Mouse (Mus musculus) embryonic facial prominence, embryonic 13.5 days (tissue): ENCODE data around the gene Cyth2. TPM values are rescaled to one million over a fixed set of nuclear protein-coding genes. Genes with fewer than 3 reads are reported as not detected.

Source experiments
- ATAC-seq: fragments of 200-750 bp; cut with Nextera tagmentation; 2 replicates; pipeline ENCODE4 v1.8.0; 2017; ENCODE audit warnings: low read depth; ENCODE audit not compliant: insufficient number of reproducible peaks, insufficient read depth, low FRiP score, low TSS enrichment
- H3K27ac ChIP-seq: fragments of 300-500 bp; sonication (generic); 2 replicates; pipeline ENCODE4 v1.5.1; 2015; ENCODE audit warnings: moderate library complexity, mild to moderate bottlenecking, inconsistent platforms
- H3K27me3 ChIP-seq: fragments of 300-500 bp; sonication (generic); 2 replicates; pipeline ENCODE4 v1.6.1; 2015; ENCODE audit warnings: mild to moderate bottlenecking, inconsistent platforms
- H3K36me3 ChIP-seq: fragments of 300-500 bp; sonication (generic); 2 replicates; pipeline ENCODE4 v1.6.1; 2015; ENCODE audit warnings: mild to moderate bottlenecking, inconsistent platforms
- H3K4me1 ChIP-seq: fragments of 300-500 bp; sonication (generic); 2 replicates; pipeline ENCODE4 v1.6.1; 2015; ENCODE audit warnings: inconsistent platforms
- H3K4me2 ChIP-seq: fragments of 300-500 bp; sonication (generic); 2 replicates; pipeline ENCODE4 v1.6.1; 2015; ENCODE audit warnings: moderate library complexity, mild to moderate bottlenecking, inconsistent platforms
- H3K4me3 ChIP-seq: fragments of 300-500 bp; sonication (generic); 2 replicates; pipeline ENCODE4 v1.5.1; 2015; ENCODE audit warnings: mild to moderate bottlenecking, inconsistent platforms
- H3K9ac ChIP-seq: fragments of 300-500 bp; sonication (generic); 2 replicates; pipeline ENCODE4 v1.6.1; 2015; ENCODE audit warnings: mild to moderate bottlenecking, inconsistent platforms
- H3K9me3 ChIP-seq: fragments of 300-500 bp; sonication (generic); 2 replicates; pipeline ENCODE4 v1.6.1; 2016; ENCODE audit warnings: inconsistent platforms
- WGBS: fragments of 180-500 bp; shearing (Covaris S2); methylation state at CpG from one replicate; pipeline ENCODE4 v1.1.7; 2015; ENCODE audit warnings: mixed read lengths; 5-methylcytosine and 5-hydroxymethylcytosine counted together
- polyA plus RNA-seq: library from polyadenylated mRNA; unstranded; fragments of >200 nt; fragmentation: Nextera tagmentation; extraction: Ambion mirVana; gene quantifications from 2 replicates; pipeline ENCODE4 v1.2.1, GENCODE M21; 2015

The Cyth2 gene
- 133 and 138 TPM in 2 replicates for polyA plus RNA-seq

DNA sequence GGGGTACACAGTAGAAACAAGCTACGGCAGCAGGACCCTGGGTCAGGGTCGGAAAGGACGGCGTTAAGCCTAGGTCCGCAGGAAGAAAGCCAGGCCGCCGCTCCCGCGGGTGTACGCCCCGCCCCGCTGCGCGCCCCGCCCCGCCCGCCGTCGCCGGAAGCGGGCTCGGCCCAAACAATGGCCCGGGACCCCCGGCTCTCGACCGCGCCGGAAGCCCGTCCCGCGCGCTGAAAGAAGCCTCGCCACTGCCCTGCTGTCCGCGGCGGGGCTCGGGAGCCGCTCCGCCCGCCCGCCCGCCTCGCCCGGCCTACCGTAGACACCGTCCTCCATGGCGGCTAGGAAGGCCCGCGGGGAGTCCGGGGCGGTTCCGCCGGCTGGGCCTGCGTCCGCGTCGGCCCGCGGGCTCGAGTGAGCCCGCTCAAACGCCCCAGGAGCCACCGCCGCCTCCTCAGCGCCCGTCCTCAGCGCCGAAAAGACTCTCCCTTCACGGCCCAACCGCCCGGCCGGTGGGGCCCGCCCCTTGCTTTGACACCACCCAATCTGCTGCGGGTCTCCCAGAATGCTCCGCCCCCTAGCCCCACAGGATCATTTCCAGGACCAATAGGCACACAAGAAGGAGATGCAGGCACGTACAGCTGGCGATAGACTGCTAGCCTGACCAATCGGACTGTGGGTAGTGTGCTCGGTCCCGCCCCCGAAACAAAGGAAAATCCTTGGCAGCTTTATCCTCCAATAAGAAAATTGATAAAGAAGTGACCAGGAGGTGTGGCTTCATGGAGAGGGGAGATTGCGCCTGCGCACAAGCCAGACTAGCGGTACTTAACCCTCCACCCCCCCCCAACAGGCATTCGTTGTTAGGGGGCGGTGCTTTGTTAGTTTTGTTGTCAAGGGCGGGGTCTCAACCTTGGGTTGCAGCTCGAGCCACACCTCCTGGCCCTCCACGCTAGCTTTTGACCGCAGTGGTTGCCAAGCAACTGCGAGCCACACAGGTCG is at the start of gene Cyth2:
Cyth2 (minus strand) TSS at position 795 of the 993 bp plus-strand sequence.
- Histone ChIP-seq H3K36me3 (peaks cover 39% of the 10 kb centered on the region), H3K4me3 (peak within 1 kb of the TSS; percentile 93), H3K9me3 (no peaks in the 10 kb centered on the region), H3K27ac (peak within 1 kb of the TSS; percentile 99), H3K4me2 (peak within 1 kb of the TSS; percentile 88), H3K9ac (peak within 1 kb of the TSS; percentile 100), H3K27me3 (no peaks in the 10 kb centered on the region), H3K4me1 (peaks cover 27% of the 10 kb centered on the region)
- ATAC-seq, result peak; percentile 98
- under 1% methylated on average over 63 of the region's 92 CpGs for WGBS

DNA sequence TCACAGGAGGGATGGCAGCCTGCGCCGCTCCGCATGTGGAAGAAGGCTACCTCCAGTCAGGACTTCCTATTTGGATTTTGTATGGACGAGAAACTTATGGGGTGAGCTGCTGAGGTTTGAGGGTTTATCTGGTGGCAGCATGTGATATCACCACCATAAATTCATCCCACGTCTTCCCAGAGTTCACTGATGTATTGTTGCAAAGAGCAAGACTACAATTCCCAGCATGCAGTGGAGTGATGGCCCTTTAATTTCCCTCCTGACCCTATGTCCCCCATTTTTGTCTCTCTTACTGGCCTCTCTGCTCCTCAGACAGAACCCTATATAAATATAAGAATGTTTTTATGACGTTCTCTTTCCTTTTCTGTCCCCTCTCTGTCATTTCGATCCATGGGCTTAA is 48.4 kb upstream of the Cyth2 start:
- H3K9me3 ChIP-seq, result no peaks in the 10 kb centered on the region
- no peak for ATAC-seq
- no peak overlapping the region for H3K4me3 ChIP-seq
- no peaks in the 10 kb centered on the region for H3K36me3 ChIP-seq
- peaks cover 14% of the 10 kb centered on the region for H3K4me1 ChIP-seq
- peaks cover 45% of the 10 kb centered on the region for H3K27me3 ChIP-seq
- H3K27ac ChIP-seq, result no peak overlapping the region
- H3K4me2 ChIP-seq, result no peak overlapping the region
- no peak overlapping the region for H3K9ac ChIP-seq
- WGBS, result 89% methylated on average over 7 of the region's 7 CpGs

DNA sequence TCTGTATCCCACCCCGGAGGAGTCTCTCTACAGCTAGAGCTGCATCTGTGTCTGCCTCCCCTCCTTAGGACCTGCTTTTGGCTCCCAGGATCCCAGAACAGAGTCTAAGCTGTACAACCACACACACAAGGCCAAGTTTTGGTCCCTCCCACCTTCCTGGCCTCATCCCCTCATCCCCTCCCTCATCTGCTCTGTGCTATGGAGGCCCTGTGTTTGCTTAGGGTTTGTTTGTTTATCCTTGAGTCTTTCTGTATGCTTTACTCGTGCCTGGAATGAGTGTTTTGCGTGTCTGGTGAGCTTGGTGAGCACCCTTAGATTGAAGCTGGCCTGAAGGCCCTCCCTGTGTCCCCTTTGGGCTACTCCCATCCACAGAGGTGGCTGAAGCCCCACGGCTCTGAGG is 44.6 kb upstream of the Cyth2 start:
- no peak overlapping the region for H3K9ac ChIP-seq
- no peaks in the 10 kb centered on the region for H3K9me3 ChIP-seq
- H3K27me3 ChIP-seq, result peaks cover 59% of the 10 kb centered on the region
- H3K27ac ChIP-seq, result no peak overlapping the region
- H3K4me1 ChIP-seq, result peaks cover 19% of the 10 kb centered on the region
- ATAC-seq, result no peak
- H3K36me3 ChIP-seq, result no peaks in the 10 kb centered on the region
- WGBS, result 68% methylated on average over 4 of the region's 4 CpGs
- H3K4me3 ChIP-seq, result no peak overlapping the region
- no peak overlapping the region for H3K4me2 ChIP-seq

DNA sequence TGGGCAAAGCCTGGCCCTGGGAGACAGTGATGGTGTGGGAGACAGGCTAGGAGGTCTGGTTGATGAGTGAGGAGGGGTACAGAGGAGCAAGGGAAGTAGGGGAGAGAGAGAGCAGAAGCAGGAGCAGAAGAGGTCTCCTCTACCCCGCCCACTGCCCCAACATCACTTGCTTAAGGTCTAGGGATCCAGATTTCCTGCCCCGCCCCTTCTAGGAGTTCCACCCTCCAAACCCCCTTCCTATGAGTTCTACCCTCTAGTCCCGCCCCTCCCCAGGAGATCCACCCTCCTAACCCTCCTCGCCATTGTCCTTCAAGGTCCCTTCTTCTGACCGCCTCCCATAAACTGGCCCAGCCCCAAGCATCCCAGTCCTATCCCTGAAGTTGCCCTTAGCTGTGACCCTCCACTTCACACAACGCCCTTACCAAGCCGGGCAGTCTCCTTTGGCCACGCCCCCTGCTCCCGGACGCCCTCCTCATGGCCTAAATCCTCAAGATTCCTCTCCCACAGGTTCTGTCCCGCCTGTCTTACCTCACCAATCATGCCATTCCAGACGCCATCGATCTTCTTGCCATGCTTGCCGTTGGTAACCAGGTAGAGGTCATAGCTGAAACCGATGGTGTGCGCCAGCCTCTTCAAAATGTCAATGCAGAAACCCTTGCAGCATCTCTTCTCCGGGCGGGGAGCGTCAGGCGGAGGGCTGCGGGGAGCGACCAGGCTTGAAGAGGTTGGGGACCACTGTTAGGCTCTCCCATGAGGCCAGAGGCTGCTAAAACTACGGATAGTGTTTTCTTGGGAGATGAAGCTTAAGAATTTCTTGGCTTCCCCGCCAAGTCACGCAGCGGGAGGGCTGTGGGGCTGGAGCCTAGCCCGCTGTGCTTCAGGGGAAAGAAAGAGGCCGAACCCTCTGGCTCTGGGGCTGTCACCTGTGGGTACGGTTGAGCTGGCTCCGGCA is 42.8 kb upstream of the Cyth2 start:
- Histone ChIP-seq H3K27me3 (peaks cover 55% of the 10 kb centered on the region), H3K4me1 (peaks cover 19% of the 10 kb centered on the region), H3K36me3 (no peaks in the 10 kb centered on the region), H3K9ac (peak overlapping the region; percentile 56), H3K4me3 (peak overlapping the region; percentile 44), H3K27ac (no peak overlapping the region), H3K4me2 (peak overlapping the region; percentile 63), H3K9me3 (no peaks in the 10 kb centered on the region)
- ATAC-seq, result peak; percentile 34; the same call in 1 of the 2 replicates
- 2% methylated on average over 30 of the region's 30 CpGs for WGBS

DNA sequence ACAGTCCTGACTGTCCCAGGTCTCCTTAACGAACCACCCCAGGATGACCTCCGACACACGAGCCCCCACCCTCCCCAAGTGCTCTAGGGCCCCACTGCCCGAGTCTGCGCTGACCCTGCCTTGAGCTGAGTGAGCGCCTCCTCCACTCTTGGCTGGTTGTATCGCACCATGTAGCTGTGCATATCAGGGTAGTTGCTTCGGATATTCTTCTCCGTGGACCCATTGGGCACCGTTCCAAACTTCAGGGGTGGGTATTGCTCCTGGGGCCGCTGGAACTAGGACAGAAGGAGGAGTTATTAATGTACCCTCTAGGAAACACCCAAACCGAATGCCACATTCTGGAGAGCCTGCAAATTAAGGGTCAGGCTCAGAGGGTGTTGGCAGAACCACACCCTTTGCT is 38.7 kb upstream of the Cyth2 start:
- Histone ChIP-seq H3K4me1 (peaks cover 23% of the 10 kb centered on the region), H3K4me3 (no peak overlapping the region), H3K9ac (no peak overlapping the region), H3K27me3 (peaks cover 26% of the 10 kb centered on the region), H3K36me3 (no peaks in the 10 kb centered on the region), H3K27ac (no peak overlapping the region), H3K4me2 (no peak overlapping the region), H3K9me3 (no peaks in the 10 kb centered on the region)
- 84% methylated on average over 12 of the region's 12 CpGs for WGBS
- no peak for ATAC-seq

DNA sequence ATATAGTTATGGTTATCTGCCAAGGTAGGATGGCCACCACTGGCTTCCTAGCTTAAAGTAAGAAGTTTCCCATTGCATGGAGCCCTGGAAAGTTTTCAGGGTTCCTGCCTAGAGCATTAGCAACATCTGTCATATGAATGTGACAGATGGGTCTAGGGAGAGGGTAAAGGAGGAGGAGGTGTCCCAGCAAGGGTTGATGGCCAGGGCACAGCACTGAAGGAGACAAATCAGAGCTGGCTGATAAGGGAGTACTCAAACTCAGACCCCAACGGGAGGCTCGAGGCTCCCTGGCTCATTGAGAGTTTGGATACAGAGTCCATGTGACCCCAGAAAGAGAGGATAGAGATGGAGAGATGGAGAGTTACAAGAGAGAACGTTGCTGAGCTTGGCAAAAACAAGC is 36.3 kb upstream of the Cyth2 start:
- no peak for ATAC-seq
- no peak overlapping the region for H3K4me2 ChIP-seq
- H3K27me3 ChIP-seq, result peaks cover 10% of the 10 kb centered on the region; the same call in 1 of the 2 replicates
- H3K9me3 ChIP-seq, result 0 out of 2 replicates have a peak, but pooled peaks cover 2% of the 10 kb centered on the region
- H3K9ac ChIP-seq, result no peak overlapping the region
- peaks cover 6% of the 10 kb centered on the region; the same call in 1 of the 2 replicates for H3K4me1 ChIP-seq
- H3K27ac ChIP-seq, result no peak overlapping the region
- 79% methylated on average over 3 of the region's 3 CpGs for WGBS
- H3K4me3 ChIP-seq, result no peak overlapping the region
- H3K36me3 ChIP-seq, result no peaks in the 10 kb centered on the region

DNA sequence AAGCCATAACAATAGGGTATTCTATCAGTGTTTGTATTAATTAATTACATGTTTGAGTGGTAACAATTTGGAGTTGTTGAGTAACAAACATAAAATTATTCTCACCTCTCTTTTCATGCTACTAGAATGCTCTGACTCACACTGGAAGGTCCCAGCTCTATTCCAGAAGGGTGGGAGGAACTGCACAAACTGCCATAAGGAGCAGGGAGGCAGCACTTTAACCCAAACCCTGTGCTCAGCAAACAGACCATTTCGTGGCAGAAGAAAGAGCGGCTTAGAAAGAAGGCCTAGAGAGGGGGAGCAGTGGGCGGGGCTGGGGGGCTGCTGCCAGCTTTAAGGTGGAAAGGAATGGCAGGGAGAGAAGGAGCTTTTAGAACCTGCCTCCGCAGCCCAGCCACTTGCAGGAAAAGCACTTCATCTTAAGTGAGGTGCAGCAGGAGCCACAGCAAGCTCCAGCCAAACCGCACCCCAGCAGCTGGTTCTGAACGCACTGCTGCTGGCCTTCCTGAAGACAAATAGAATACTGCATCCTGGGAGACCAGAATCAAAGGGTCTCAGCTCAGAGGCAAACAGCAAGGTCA is 34.2 kb upstream of the Cyth2 start:
- H3K4me3 ChIP-seq, result no peak overlapping the region
- whole genome bisulfite sequencing, result 8% methylated on average over 6 of the region's 6 CpGs
- H3K9ac ChIP-seq, result 0 out of 2 replicates have a peak overlapping the region, but pooled peaks have one; percentile 32
- peaks cover 6% of the 10 kb centered on the region; the same call in 1 of the 2 replicates for H3K4me1 ChIP-seq
- H3K36me3 ChIP-seq, result no peaks in the 10 kb centered on the region
- H3K27ac ChIP-seq, result no peak overlapping the region; the same call in 1 of the 2 replicates
- ATAC-seq, result no peak
- H3K9me3 ChIP-seq, result 0 out of 2 replicates have a peak, but pooled peaks cover 2% of the 10 kb centered on the region
- peak overlapping the region; percentile 5; the same call in 1 of the 2 replicates for H3K4me2 ChIP-seq
- peaks cover 19% of the 10 kb centered on the region for H3K27me3 ChIP-seq

DNA sequence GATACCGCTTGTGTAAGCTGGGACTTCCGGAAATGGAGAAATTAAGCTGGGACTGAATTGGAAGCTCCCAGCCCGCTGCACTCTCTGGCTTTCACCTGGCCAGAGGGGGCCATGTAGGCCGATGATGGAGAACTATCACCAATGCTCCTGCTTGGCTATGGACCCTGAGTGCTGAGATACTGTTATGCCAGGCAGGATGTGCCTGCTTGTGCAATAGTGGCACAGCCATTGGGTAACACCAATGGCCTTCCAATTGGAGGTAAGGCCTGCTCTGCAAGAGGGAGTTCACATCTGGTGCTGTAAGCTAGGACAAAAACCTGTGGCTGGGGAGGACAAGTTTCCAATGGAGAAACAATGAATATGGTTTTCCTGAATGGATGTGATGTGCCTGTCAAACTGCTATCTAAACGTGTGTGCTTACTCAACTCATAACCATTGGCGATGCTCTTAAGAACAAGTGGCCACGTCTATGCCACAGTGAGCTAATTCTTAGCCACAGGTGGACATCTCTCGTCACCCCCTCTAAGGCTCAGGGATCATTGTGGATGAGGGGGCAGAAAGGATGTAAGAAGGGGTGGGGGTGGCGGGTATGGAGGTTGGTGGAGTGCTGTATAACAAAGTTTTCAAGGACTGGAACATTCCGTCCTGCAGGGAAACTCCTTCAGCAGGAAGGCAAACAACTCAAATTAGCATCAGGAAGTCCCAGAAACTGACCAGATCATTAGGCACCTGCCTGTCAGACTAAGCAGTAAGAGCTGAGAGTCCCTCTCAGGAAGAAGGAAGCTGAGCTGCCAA is 28.8 kb upstream of the Cyth2 start:
- H3K4me3 ChIP-seq, result no peak overlapping the region
- H3K36me3 ChIP-seq, result no peaks in the 10 kb centered on the region
- no peak overlapping the region for H3K27ac ChIP-seq
- H3K4me1 ChIP-seq, result no peaks in the 10 kb centered on the region
- H3K27me3 ChIP-seq, result peaks cover 43% of the 10 kb centered on the region
- no peak overlapping the region for H3K4me2 ChIP-seq
- H3K9ac ChIP-seq, result no peak overlapping the region
- H3K9me3 ChIP-seq, result 0 out of 2 replicates have a peak, but pooled peaks cover 2% of the 10 kb centered on the region
- 84% methylated on average over 10 of the region's 10 CpGs for WGBS
- ATAC-seq, result no peak

DNA sequence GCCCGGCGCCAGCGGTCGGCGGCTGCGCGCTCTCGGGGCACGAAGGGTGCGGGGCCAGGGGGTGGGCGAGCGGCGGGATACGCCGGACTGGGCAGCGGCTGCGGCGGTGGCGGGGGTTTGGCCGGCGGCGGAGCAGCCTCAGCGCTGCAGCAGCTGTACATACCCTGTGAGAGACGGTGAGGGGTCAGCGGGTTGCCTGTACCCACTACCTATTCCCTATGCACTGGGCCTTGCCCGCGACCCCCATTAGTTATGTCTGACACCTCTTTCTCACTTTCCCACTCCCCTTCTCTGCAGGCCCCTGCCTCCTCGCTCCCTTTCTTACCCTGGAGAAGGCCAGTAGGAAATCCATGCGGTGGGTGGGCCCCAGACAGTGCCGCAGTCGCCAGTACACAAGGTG is 19.5 kb upstream of the Cyth2 start:
- no peak for ATAC-seq
- Histone ChIP-seq H3K4me1 (peaks cover 26% of the 10 kb centered on the region), H3K27ac (no peak overlapping the region), H3K27me3 (peaks cover 72% of the 10 kb centered on the region), H3K4me3 (peak overlapping the region; percentile 46), H3K9me3 (no peaks in the 10 kb centered on the region), H3K36me3 (peaks cover 4% of the 10 kb centered on the region), H3K4me2 (peak overlapping the region; percentile 61), H3K9ac (peak overlapping the region; percentile 67)
- 3% methylated on average over 27 of the region's 31 CpGs for WGBS

DNA sequence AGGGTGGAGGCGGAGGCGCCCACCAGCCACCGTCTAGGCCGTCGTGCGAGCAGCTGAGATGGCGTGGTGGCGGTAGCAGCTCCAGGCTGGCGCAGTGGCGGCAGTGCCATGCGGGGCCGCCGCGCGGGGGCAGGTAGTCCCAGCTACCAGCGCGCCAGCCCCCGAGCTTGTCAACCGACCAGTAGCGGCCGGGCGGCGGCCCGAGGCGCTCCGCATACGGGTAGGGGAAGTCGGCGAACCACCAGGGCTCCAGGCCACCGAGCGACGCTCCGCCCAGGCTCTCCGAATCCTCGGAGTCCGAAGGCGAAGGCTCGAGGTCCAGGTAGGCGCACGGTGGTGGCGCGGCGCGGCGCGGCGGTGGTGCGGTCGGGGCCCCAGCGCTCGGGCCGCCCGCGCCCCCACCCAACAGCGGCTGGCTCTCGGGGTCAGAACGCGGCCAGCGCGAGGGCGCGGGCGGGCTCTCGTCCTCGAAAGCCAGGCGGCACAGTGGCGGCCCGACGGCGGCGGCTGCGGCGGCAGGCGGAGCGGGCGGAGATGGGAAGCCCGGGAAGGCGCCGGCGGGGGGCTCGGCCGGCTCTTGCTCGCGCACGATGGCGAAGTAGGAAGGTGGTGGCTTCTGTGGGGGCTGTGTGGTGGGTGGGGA is 18.9 kb upstream of the Cyth2 start:
- H3K9ac ChIP-seq, result peak overlapping the region; percentile 67
- WGBS, result under 1% methylated on average over 67 of the region's 86 CpGs

More for the DNA sequence above, 18.9 kb upstream of the Cyth2 start:
- H3K4me1 ChIP-seq, result peaks cover 26% of the 10 kb centered on the region
- ATAC-seq, result no peak
- no peak overlapping the region for H3K27ac ChIP-seq
- H3K27me3 ChIP-seq, result peaks cover 69% of the 10 kb centered on the region
- no peaks in the 10 kb centered on the region for H3K9me3 ChIP-seq
- peak overlapping the region; percentile 46 for H3K4me3 ChIP-seq
- peak overlapping the region; percentile 61 for H3K4me2 ChIP-seq
- peaks cover 11% of the 10 kb centered on the region for H3K36me3 ChIP-seq
